8 mouse cellular contexts compared by ENCODE assay signal in genomic region chr15:6564977-6565421, GRCm38 (mm10). TPM values are rescaled to one million over a fixed set of nuclear protein-coding genes. Genes with fewer than 3 reads are reported as not detected.
DNase-seq lines count a peak whose midpoint lies in the region; ATAC-seq and TF ChIP-seq lines count a peak whose summit lies in the region.

No protein-coding gene starts in this region.

- peak overlapping the region; percentile 48 for H3K4me3 ChIP-seq in embryonic facial prominence, embryonic 10.5 days
- peak overlapping the region; percentile 44 for H3K4me3 ChIP-seq in lung, embryonic 16.5 days (ENCODE audit: low read length)
- H3K4me3 ChIP-seq in olfactory bulb, adult 2 months (ENCODE audit: insufficient read depth, low read depth, low read length): peak overlapping the region; percentile 9; the same call in 1 of the 2 replicates

- H3K27ac ChIP-seq in embryonic facial prominence, embryonic 10.5 days (replicated peaks): peak overlapping the region; percentile 75
- peak overlapping the region; percentile 69 for H3K27ac ChIP-seq in lung, embryonic 16.5 days (ENCODE audit: low read length)
- H3K27ac ChIP-seq in olfactory bulb, adult 2 months (ENCODE audit: insufficient read depth, low read depth, low read length): no peak overlapping the region

- no peak for TF ChIP-seq CTCF in olfactory bulb, adult 2 months (IDR thresholded peaks at IDR 0.05; ENCODE audit: insufficient read depth, low read depth, low read length)

- H3K4me2 ChIP-seq in lung, embryonic 16.5 days (ENCODE audit: low read depth, low read length): peak overlapping the region; percentile 64

- peak; percentile 85 for ATAC-seq in lung, embryonic 16.5 days (ENCODE audit: low read depth)

- no peaks in the 10 kb centered on the region for H3K27me3 ChIP-seq in embryonic facial prominence, embryonic 10.5 days (replicated peaks; ENCODE audit: low read depth, poor library complexity, severe bottlenecking)
- H3K27me3 ChIP-seq in lung, embryonic 16.5 days (ENCODE audit: control insufficient read depth, insufficient read depth, low read depth, low read length): no peaks in the 10 kb centered on the region

- no peaks in the 10 kb centered on the region for H3K36me3 ChIP-seq in embryonic facial prominence, embryonic 10.5 days (replicated peaks)
- H3K36me3 ChIP-seq in lung, embryonic 16.5 days (ENCODE audit: control insufficient read depth, insufficient read depth, low read length): no peaks in the 10 kb centered on the region

- 12% methylated on average over 11 of the region's 11 CpGs for WGBS in embryonic facial prominence, embryonic 10.5 days
- WGBS in lung, embryonic 16.5 days: 5% methylated on average over 11 of the region's 11 CpGs
- WGBS in olfactory bulb, adult 2 months: 34% methylated on average over 11 of the region's 11 CpGs

- no peaks in the 10 kb centered on the region for H3K9me3 ChIP-seq in embryonic facial prominence, embryonic 10.5 days
- no peaks in the 10 kb centered on the region for H3K9me3 ChIP-seq in lung, embryonic 16.5 days (ENCODE audit: control insufficient read depth, low read length)

- H3K4me1 ChIP-seq in embryonic facial prominence, embryonic 10.5 days: peaks cover 10% of the 10 kb centered on the region; the same call in 1 of the 2 replicates
- H3K4me1 ChIP-seq in lung, embryonic 16.5 days (replicated peaks; ENCODE audit: control insufficient read depth, insufficient read depth, low read length): peaks cover 6% of the 10 kb centered on the region; the same call in 1 of the 2 replicates
- H3K4me1 ChIP-seq in olfactory bulb, adult 2 months (ENCODE audit: control insufficient read depth, insufficient read depth, low read length): peaks cover 4% of the 10 kb centered on the region; the same call in 1 of the 2 replicates

- peak overlapping the region; percentile 57 for H3K9ac ChIP-seq in lung, embryonic 16.5 days (ENCODE audit: low read length)

- DNase-seq in right cerebral cortex, postnatal 10 days (ENCODE audit: low spot score in 2 of 2): peak; percentile 49 to 52
- DNase-seq in right cerebral cortex, postnatal 25 days: no peak
- DNase-seq in embryonic facial prominence, embryonic 10.5 days (ENCODE audit: low spot score): peak; percentile 83
- peak; percentile 64 to 65 for DNase-seq in heart, adult 9 months (ENCODE audit: low spot score in 2 of 2)
- peak; percentile 92 to 93 for DNase-seq in kidney, adult 8-10 months
- no peak for DNase-seq in spleen, adult 12 weeks (ENCODE audit: low spot score)

- no peak for TF ChIP-seq POLR2A in olfactory bulb, adult 2 months (IDR thresholded peaks at IDR 0.05; ENCODE audit: insufficient read depth, low read depth, low read length)

RNA-seq across cellular contexts. Expression of gene Fyb, which starts 42.3 kb away (rescaled TPM):
- polyA plus RNA-seq in embryonic facial prominence, embryonic 10.5 days (2016; fragmentation: Nextera tagmentation; extraction: Ambion mirVana): 2.3 and 3.3 TPM in 2 replicates
- polyA plus RNA-seq in lung, embryonic 16.5 days (2015; fragmentation: Nextera tagmentation; extraction: Ambion mirVana): 7.9 and 9.2 TPM in 2 replicates
- polyA plus RNA-seq in olfactory bulb, adult 2 months (2012; ENCODE audit: insufficient read depth, insufficient read length, low replicate concordance, missing spikeins): 114 TPM in 1 of 2 replicates, not detected in the other

Comparison
In these comparisons a context has a peak if more than half of its experiments do, and no peak if none do; other contexts are left out.
1. DNase-seq: peak in right cerebral cortex, postnatal 10 days (2 of 2), embryonic facial prominence, embryonic 10.5 days (single experiment), heart, adult 9 months (2 of 2) and kidney, adult 8-10 months (2 of 2); none in right cerebral cortex, postnatal 25 days (single experiment) and spleen, adult 12 weeks (single experiment).
2. Peak in every context shown above with its lines, with median percentiles within 50 percentile points of each other: H3K4me3 ChIP-seq.